Mouse (Mus musculus): Measurements from ENCODE around the gene Casz1. TPM values are rescaled to one million over a fixed set of nuclear protein-coding genes. Genes with fewer than 3 reads are reported as not detected.
A peak's percentile ranks its signal among the peaks of the same experiment; 100 is the strongest.

Casz1 gene
- 4.7 and 5.5 TPM in 2 replicates for total RNA-seq (2015)
- total RNA-seq (2017), result 2.4 and 3.5 TPM in 2 replicates

DNA sequence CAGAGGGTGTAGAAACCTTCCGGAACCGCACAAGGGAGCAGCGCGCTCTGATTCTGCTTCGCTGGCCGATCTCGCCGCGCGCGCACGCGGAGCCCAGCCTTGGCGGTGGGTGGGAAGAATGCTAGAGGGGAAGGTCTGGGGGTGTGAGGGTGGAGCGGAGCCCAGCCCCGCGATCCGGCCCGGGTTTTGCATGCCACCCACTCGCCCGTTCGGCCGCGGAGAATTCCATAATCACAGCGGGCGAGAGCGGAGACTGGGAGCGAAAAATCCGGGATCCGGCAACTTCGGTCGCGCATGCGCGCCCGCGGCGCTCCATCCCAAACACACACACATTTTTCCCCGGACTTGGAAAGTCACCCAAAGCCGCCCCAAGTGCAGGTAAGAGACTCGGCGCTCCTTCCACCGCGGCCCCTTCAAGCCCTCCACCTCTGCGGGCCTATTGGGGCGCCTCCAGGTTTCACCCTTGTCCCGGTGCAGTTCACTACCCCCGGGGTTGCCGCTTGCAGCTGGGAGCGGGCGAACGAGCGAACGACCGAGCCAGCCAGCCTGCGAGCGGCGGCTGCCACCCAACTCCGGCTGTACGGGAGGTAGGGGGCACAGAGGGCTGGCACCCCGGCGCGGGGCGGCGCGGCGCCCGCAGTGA is at the start of gene Casz1:
Gene Casz1, plus strand, starts transcription at position 293 of the 643 bp plus-strand sequence.
- peak; percentile 47; the same call in 1 of the 2 replicates for ATAC-seq (replicated peaks; ENCODE audit: poor library complexity)

- peak; percentile 26; the same call in 1 of the 2 replicates for ATAC-seq (replicated peaks; ENCODE audit: poor library complexity)
Observed at GRCm38 (mm10) chr4:148758863-148759262, 45.4 kb upstream of the Casz1 start.

GRCm38 (mm10) chr4:148760152-148760551 is 44.1 kb upstream of the Casz1 start:
- peak; percentile 39 for ATAC-seq (replicated peaks; ENCODE audit: poor library complexity)

- no peak for ATAC-seq (replicated peaks; ENCODE audit: poor library complexity)
Observed at GRCm38 (mm10) chr4:148766021-148766775, 38.0 kb upstream of the Casz1 start.

DNA sequence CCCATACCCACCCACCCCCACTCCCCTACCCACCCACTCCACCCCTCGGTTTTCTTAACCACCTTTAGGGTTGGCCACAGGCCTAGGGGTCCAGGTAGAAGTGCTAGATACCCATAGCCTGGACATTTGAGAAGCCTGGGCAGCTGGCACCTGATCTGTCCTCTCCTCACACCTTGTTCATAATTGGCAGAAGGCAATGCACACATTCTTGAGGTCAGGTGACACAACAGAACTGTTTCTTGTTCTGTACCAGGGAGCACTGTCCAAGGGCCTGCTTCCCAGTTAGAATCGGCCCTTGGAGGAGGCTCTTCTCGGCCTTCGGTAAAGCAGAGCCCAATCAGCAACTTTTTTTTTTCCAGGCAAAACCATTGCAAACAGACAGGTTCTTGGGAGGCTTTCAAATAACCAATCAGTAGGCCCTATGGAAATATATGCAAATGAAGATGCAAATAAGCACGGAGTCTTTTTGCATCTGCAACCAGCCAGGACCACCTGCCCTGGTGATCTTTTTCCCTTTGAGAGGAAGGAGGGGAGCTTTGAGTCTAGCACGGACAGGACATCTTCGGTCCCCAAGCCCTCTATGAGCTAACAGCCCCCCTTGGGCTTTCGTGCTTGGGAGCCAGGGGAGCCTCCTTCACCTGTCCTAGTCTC is 36.4 kb upstream of the Casz1 start:
- ATAC-seq (replicated peaks; ENCODE audit: poor library complexity), result no peak

DNA sequence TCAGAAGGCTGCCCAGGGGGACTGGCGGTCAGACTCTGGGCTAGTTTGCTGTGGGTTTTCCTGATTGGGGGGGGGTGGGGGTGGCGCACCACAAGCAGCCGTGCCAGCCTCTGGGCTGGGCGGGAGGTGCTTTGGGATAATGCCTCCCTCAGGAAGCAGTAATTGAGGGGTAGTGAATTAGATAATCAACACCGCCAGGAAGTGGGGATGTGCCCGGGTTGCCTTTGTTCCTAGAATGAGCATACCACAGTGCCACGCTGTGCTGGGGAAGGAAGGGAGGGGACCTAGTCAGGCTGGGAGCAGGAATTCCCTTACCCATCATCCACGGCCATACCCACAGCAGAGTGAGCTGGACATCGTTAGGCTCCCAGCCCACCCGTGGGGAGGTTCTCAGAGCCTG is 35.6 kb upstream of the Casz1 start:
- no peak for ATAC-seq (replicated peaks; ENCODE audit: poor library complexity)

DNA sequence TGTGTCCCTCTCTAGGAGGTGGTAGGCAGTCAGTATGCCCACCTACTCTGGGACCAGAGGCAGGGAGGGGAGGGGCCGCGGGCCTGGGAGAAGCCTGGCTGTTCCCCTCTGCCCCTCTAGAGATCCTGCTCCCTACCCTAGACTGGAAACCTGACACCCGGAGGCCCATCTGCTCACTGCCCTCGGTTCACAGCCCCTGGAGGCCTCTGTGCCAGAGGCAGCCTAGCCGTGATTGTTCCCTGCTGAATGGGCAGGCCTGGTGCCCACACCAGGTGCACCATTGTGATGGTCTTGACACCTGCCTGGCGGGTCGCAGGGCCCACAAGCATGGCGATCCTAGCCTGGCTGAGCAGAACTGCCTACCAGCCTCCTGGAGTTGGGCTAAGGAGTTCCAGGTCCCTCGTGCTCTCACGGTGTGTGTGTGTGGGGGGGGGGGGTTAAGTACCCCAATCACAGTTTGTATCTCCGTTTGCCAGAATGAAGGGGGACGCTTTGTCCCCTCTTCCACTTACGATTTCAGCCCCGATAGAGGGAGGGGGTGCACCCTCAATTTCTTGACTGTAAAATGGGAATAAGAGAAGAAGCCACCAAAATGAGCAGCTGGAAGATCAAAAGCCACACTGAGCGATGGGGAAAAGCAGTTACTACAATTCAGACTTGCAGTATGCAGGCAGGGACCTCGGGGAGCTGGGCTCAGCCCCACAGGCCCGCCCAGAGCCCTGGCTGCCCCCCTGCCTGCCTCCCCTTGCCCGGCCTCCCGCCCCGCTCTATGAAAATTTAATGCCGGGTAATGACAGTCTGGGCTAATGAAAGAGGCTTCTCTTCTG is 33.4 kb upstream of the Casz1 start:
- no peak for ATAC-seq (replicated peaks; ENCODE audit: poor library complexity)

- no peak for ATAC-seq (replicated peaks; ENCODE audit: poor library complexity)
Observed at GRCm38 (mm10) chr4:148771409-148771929, 32.8 kb upstream of the Casz1 start.

GRCm38 (mm10) chr4:148772658-148773057 is 31.6 kb upstream of the Casz1 start:
- ATAC-seq (replicated peaks; ENCODE audit: poor library complexity), result peak; percentile 85

GRCm38 (mm10) chr4:148774036-148774435 is 30.2 kb upstream of the Casz1 start:
- ATAC-seq (replicated peaks; ENCODE audit: poor library complexity), result no peak

DNA sequence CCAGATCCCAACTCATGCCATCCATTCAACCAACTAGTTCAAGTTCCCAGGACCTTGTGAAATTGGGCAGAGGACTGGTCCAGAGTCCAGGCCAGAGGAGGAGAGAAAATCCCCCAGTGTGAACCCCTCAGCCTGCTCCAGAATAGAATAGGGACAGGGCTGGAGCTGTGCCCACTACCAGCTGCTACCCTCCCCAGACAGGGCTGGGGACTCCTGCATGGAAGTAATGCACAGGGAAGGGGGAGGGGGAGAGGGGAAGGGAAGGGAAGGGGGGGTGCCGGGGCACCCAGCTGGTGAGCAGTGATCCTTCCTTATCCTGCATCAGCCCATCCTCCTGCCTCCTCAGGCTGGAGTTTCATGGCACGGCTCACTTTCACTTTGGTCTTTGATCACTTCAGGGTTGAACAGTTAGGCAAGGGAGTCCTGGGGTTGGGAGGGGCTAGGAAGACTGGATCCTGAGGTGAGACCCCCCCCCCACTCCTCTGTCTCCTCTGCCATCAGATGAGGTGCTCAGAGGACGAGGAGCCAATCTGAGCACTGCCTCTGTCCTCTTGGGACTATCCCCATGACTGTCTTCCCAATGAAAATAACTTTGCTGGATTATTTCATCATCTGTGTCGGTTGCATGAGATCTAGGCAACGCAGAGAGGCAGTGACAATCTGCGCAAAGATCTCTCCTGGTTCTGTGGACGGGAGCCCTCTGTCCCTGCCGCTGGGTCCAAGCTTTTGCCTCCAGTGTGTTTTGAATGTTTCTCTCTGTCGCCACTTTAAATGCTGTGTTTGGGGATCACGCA is 28.6 kb upstream of the Casz1 start:
- no peak for ATAC-seq (replicated peaks; ENCODE audit: poor library complexity)

- ATAC-seq (replicated peaks; ENCODE audit: poor library complexity), result no peak
Observed at GRCm38 (mm10) chr4:148780097-148780621, 24.1 kb upstream of the Casz1 start.

GRCm38 (mm10) chr4:148781516-148781915 is 22.7 kb upstream of the Casz1 start:
- ATAC-seq (replicated peaks; ENCODE audit: poor library complexity), result no peak

DNA sequence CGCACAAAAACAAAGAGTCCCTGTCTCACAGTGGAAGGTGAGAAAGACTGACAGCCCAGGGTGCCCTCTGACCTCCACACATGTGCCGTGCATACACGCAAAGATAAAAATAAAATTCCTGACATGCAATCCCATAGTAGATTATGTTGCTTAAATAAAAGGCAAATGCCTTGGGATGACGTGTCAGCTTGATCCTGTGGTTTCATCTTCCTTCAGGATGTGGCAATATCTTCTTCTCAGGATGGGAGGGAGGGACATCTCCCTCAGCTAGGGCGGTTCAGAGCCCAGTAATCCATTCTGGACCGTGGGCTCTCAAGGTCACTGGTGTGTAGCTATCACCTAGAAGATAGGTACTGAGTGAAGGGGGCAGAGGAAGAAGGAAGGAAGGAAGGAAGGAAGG is 21.3 kb upstream of the Casz1 start:
- no peak for ATAC-seq (replicated peaks; ENCODE audit: poor library complexity)

DNA sequence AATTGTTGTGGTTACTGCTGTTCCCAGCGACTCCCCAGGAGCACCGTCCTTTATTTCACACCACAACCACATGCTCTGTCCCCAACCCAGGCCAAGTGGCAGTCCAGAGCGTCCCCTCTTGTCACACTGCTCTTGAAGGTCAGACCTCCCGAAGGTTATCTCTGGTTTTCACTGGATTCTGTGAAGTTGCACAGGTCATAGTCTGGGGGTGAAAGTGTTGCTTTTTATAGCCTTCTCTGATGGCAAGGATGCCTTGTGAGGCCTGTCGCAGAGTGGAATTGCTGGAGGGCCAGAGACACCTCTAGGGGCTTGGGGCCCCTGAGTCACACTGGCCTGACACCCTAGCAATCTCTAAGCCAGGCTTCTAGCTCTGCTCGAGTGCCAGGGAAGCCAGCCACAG is 20.5 kb upstream of the Casz1 start:
- ATAC-seq (replicated peaks; ENCODE audit: poor library complexity), result no peak

GRCm38 (mm10) chr4:148785053-148785567 is 19.1 kb upstream of the Casz1 start:
- no peak for ATAC-seq (replicated peaks; ENCODE audit: poor library complexity)

GRCm38 (mm10) chr4:148785995-148786394 is 18.2 kb upstream of the Casz1 start:
- ATAC-seq (replicated peaks; ENCODE audit: poor library complexity), result no peak

- ATAC-seq (replicated peaks; ENCODE audit: poor library complexity), result no peak
Observed at GRCm38 (mm10) chr4:148790940-148791339, 13.3 kb upstream of the Casz1 start.

DNA sequence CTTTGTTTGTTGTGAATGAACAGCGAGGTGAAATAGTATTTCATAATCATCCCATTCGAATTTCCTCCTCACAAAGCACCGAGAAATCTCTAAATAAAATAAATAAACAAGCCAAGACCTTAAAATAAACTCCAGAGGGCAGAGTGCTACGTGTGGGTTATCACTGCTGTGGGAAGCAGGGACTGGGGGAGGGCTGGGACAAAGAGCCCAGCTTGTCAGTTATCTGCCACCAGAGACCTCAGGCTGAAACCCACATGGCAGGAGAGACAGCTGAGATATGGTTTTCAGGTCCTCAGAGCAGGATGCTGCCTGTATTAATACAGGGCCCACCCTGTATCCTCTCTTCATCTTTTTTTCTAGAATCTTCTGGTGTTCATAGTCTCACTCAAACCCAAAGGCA is 9.2 kb upstream of the Casz1 start:
- ATAC-seq (replicated peaks; ENCODE audit: poor library complexity), result peak; percentile 72
